Mouse (Mus musculus): ENCODE data around the gene Chat. TPM values are rescaled to one million over a fixed set of nuclear protein-coding genes. Genes with fewer than 3 reads are reported as not detected.

The Chat gene
- polyA plus RNA-seq, 1 experiment from 2014 or later: not detected

- Histone ChIP-seq H3K36me3 (no peaks in the 10 kb centered on the region), H3K4me2 (replicated peaks) (no peak overlapping the region), H3K4me3 (no peak overlapping the region), H3K27me3 (peaks cover 20% of the 10 kb centered on the region), H3K9me3 (no peaks in the 10 kb centered on the region), H3K27ac (no peak overlapping the region), H3K9ac (no peak overlapping the region), H3K4me1 (peaks cover 8% of the 10 kb centered on the region; the same call in 1 of the 2 replicates)
- no peak for ATAC-seq (ENCODE audit: insufficient number of reproducible peaks, insufficient read depth, low FRiP score, low TSS enrichment)
- WGBS: 39% methylated on average over 3 of the region's 3 CpGs
Measured at GRCm38 (mm10) chr14:32380099-32380480, 85.7 kb downstream of the Chat start.

- Histone ChIP-seq H3K27me3 (peaks cover 20% of the 10 kb centered on the region), H3K4me3 (0 out of 2 replicates have a peak overlapping the region, but pooled peaks have one; percentile 14), H3K27ac (no peak overlapping the region), H3K9ac (no peak overlapping the region), H3K4me2 (replicated peaks) (peak overlapping the region; percentile 36), H3K4me1 (peaks cover 8% of the 10 kb centered on the region; the same call in 1 of the 2 replicates), H3K9me3 (no peaks in the 10 kb centered on the region), H3K36me3 (no peaks in the 10 kb centered on the region)
- 5% methylated on average over 22 of the region's 22 CpGs for WGBS
- no peak for ATAC-seq (ENCODE audit: insufficient number of reproducible peaks, insufficient read depth, low FRiP score, low TSS enrichment)
Measured at GRCm38 (mm10) chr14:32379395-32380098, 86.2 kb downstream of the Chat start.

- no peaks in the 10 kb centered on the region for H3K27me3 ChIP-seq
- H3K4me2 ChIP-seq (replicated peaks): no peak overlapping the region
- ATAC-seq (ENCODE audit: insufficient number of reproducible peaks, insufficient read depth, low FRiP score, low TSS enrichment): no peak
- H3K27ac ChIP-seq: no peak overlapping the region
- no peak overlapping the region for H3K9ac ChIP-seq
- no peak overlapping the region for H3K4me3 ChIP-seq
- H3K36me3 ChIP-seq: no peaks in the 10 kb centered on the region
- no peaks in the 10 kb centered on the region for H3K4me1 ChIP-seq
- WGBS: 92% methylated on average over 2 of the region's 2 CpGs
- no peaks in the 10 kb centered on the region for H3K9me3 ChIP-seq
Measured at GRCm38 (mm10) chr14:32372510-32372909, 93.3 kb downstream of the Chat start.

DNA sequence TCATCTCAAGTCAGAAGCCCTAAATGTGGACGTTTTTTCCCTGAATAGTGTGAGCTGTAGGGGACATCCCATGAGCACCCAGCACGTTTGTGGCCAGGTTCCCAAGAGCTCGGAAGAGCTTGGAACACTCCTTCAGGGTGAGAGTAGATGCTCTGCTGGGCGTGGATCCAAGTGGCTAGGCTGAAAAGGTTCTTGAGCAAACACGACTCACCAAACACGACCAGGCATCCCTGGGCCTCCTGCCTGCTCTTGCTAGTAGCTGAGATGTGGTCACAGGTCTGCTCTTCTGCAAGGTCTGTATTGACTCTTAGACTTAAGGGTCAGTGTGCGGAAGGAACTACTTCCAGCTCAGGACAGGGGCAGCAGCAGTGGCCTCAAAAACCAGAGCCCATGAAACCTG, 96.0 kb downstream of the Chat start:
- Histone ChIP-seq H3K4me1 (no peaks in the 10 kb centered on the region), H3K4me3 (no peak overlapping the region), H3K27me3 (no peaks in the 10 kb centered on the region), H3K27ac (no peak overlapping the region), H3K4me2 (replicated peaks) (no peak overlapping the region), H3K9me3 (peaks cover 3% of the 10 kb centered on the region; the same call in 1 of the 2 replicates), H3K36me3 (no peaks in the 10 kb centered on the region), H3K9ac (no peak overlapping the region)
- no peak for ATAC-seq (ENCODE audit: insufficient number of reproducible peaks, insufficient read depth, low FRiP score, low TSS enrichment)
- 80% methylated on average over 7 of the region's 7 CpGs for WGBS

- Histone ChIP-seq H3K27ac (no peak overlapping the region), H3K4me2 (replicated peaks) (no peak overlapping the region), H3K9ac (no peak overlapping the region), H3K36me3 (no peaks in the 10 kb centered on the region), H3K27me3 (no peaks in the 10 kb centered on the region), H3K9me3 (peaks cover 3% of the 10 kb centered on the region; the same call in 1 of the 2 replicates), H3K4me1 (no peaks in the 10 kb centered on the region), H3K4me3 (no peak overlapping the region)
- WGBS: 36% methylated on average over 7 of the region's 7 CpGs
- ATAC-seq (ENCODE audit: insufficient number of reproducible peaks, insufficient read depth, low FRiP score, low TSS enrichment): no peak
Measured at GRCm38 (mm10) chr14:32364359-32364758, 101.4 kb downstream of the Chat start.

Other genes starting within 250 kb of the Chat start
- 23.1 and 24.8 TPM in 2 replicates for gene Ogdhl, start 144.0 kb downstream of the Chat start, polyA plus RNA-seq (2016; fragmentation: Nextera tagmentation; extraction: Ambion mirVana)
- not detected in 2 replicates for gene 1700024G13Rik, start 77.6 kb downstream of the Chat start, polyA plus RNA-seq (2016; fragmentation: Nextera tagmentation; extraction: Ambion mirVana)
- gene Slc18a3, start 1.1 kb downstream of the Chat start, polyA plus RNA-seq (2016; fragmentation: Nextera tagmentation; extraction: Ambion mirVana): 0.09 and 0.46 TPM in 2 replicates
- gene Ercc6, start 47.5 kb upstream of the Chat start, polyA plus RNA-seq (2016; fragmentation: Nextera tagmentation; extraction: Ambion mirVana): 23.2 and 31.8 TPM in 2 replicates
- 9.7 and 12.4 TPM in 2 replicates for gene Prrxl1, start 133.4 kb upstream of the Chat start, polyA plus RNA-seq (2016; fragmentation: Nextera tagmentation; extraction: Ambion mirVana)
- gene 3425401B19Rik, start 219.3 kb upstream of the Chat start, polyA plus RNA-seq (2016; fragmentation: Nextera tagmentation; extraction: Ambion mirVana): 0.37 and 0.47 TPM in 2 replicates